ENCODE assay signal across 10 mouse cellular contexts in the genomic region with DNA sequence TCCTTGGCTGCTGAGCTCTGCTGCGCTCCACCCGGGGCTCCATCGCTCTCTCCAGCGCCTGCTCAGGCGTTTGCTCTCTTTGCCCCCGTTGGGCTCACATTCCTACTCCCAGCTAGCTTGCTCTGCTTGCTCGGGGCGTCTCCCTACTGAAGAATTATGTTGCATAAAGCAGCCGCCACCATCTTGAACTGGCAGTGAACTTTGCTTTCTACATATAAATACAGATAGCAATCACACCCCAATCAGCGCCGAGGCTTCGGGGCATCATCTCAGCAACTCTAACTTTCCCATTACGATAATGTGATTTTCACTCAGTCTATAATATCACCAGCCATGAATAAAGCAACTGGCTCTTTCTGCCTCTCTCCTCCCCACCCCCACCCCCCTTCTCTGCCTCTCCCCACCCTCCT. TPM values are rescaled to one million over a fixed set of nuclear protein-coding genes. Genes with fewer than 3 reads are reported as not detected.
DNase-seq lines count a peak whose midpoint lies in the region; ATAC-seq lines count a peak whose summit lies in the region.
"Had no signal": no experiment of that assay in that cellular context is flagged by ENCODE, and none has a peak within 500 bp of the region (broad histone marks: within the 10 kb centered on the region; RNA-seq: fewer than 3 reads in every experiment).

No protein-coding gene starts in this region.

- no peaks in the 10 kb centered on the region; the same call in none of the 2 replicates for H3K27me3 ChIP-seq in hindbrain, embryonic 12.5 days
- 0 out of 2 replicates have a peak, but pooled peaks cover 2% of the 10 kb centered on the region for H3K27me3 ChIP-seq in hindbrain, embryonic 11.5 days (ENCODE audit: control insufficient read depth, insufficient read depth, low read length)
- no peaks in the 10 kb centered on the region for H3K27me3 ChIP-seq in embryonic facial prominence, embryonic 14.5 days (replicated peaks; ENCODE audit: control insufficient read depth, insufficient read depth, low read length)
- H3K27me3 ChIP-seq in limb, embryonic 12.5 days = peaks cover 1% of the 10 kb centered on the region

- H3K9me3 ChIP-seq in hindbrain, embryonic 12.5 days (replicated peaks) = no peaks in the 10 kb centered on the region
- no peaks in the 10 kb centered on the region for H3K9me3 ChIP-seq in hindbrain, embryonic 11.5 days (ENCODE audit: control insufficient read depth, low read length)
- no peaks in the 10 kb centered on the region for H3K9me3 ChIP-seq in embryonic facial prominence, embryonic 14.5 days (ENCODE audit: control insufficient read depth, low read length)
- H3K9me3 ChIP-seq in limb, embryonic 12.5 days = no peaks in the 10 kb centered on the region

- no peaks in the 10 kb centered on the region for H3K36me3 ChIP-seq in hindbrain, embryonic 12.5 days
- H3K36me3 ChIP-seq in hindbrain, embryonic 11.5 days (ENCODE audit: control insufficient read depth, insufficient read depth, low read length) = no peaks in the 10 kb centered on the region
- no peaks in the 10 kb centered on the region for H3K36me3 ChIP-seq in embryonic facial prominence, embryonic 14.5 days (ENCODE audit: control insufficient read depth, insufficient read depth, low read length)
- no peaks in the 10 kb centered on the region for H3K36me3 ChIP-seq in limb, embryonic 12.5 days

- H3K9ac ChIP-seq in hindbrain, embryonic 12.5 days = no peak overlapping the region
- no peak overlapping the region for H3K9ac ChIP-seq in hindbrain, embryonic 11.5 days (ENCODE audit: low read depth, low read length)
- peak overlapping the region; percentile 43; the same call in 1 of the 2 replicates for H3K9ac ChIP-seq in embryonic facial prominence, embryonic 14.5 days (ENCODE audit: low read depth, low read length)
- no peak overlapping the region for H3K9ac ChIP-seq in limb, embryonic 12.5 days (replicated peaks)

- H3K4me2 ChIP-seq in hindbrain, embryonic 12.5 days (replicated peaks) = no peak overlapping the region
- no peak overlapping the region for H3K4me2 ChIP-seq in hindbrain, embryonic 11.5 days (replicated peaks; ENCODE audit: low read depth, low read length)
- peak overlapping the region; percentile 29 for H3K4me2 ChIP-seq in embryonic facial prominence, embryonic 14.5 days (ENCODE audit: low read depth, low read length)
- H3K4me2 ChIP-seq in limb, embryonic 12.5 days = peak overlapping the region; percentile 21

- H3K27ac ChIP-seq in hindbrain, embryonic 12.5 days = peak overlapping the region; percentile 69
- H3K27ac ChIP-seq in hindbrain, embryonic 11.5 days (ENCODE audit: low read depth, low read length) = no peak overlapping the region
- H3K27ac ChIP-seq in embryonic facial prominence, embryonic 14.5 days (replicated peaks; ENCODE audit: low read depth, low read length) = peak overlapping the region; percentile 73
- 0 out of 2 replicates have a peak overlapping the region, but pooled peaks have one; percentile 45 for H3K27ac ChIP-seq in limb, embryonic 12.5 days

- H3K4me3 ChIP-seq in hindbrain, embryonic 12.5 days = no peak overlapping the region
- H3K4me3 ChIP-seq in hindbrain, embryonic 11.5 days (ENCODE audit: low read depth, low read length) = no peak overlapping the region
- no peak overlapping the region for H3K4me3 ChIP-seq in embryonic facial prominence, embryonic 14.5 days (ENCODE audit: low read depth, low read length)
- H3K4me3 ChIP-seq in limb, embryonic 12.5 days (replicated peaks) = no peak overlapping the region

- DNase-seq in hindbrain, embryonic 11.5 days (ENCODE audit: low spot score) = no peak
- DNase-seq in ES-CJ7 (ENCODE audit: low read depth, low spot score) = peak; percentile 82
- DNase-seq in embryonic facial prominence, embryonic 14.5 days (ENCODE audit: low spot score) = peak; percentile 76
- DNase-seq in testis, postnatal 10 days (ENCODE audit: low spot score) = no peak
- no peak for DNase-seq in thymus, postnatal 0 days (ENCODE audit: low spot score)
- no peak for DNase-seq in retina, postnatal 1 day
- DNase-seq: lung, adult 2 months had no signal

- ATAC-seq in hindbrain, embryonic 12.5 days (ENCODE audit: low FRiP score) = 0 out of 2 replicates have a peak, but pooled peaks have one; percentile 32
- no peak for ATAC-seq in hindbrain, embryonic 11.5 days (ENCODE audit: low FRiP score)
- 0 out of 2 replicates have a peak, but pooled peaks have one; percentile 53 for ATAC-seq in embryonic facial prominence, embryonic 14.5 days (ENCODE audit: low read depth)
- ATAC-seq in limb, embryonic 12.5 days (ENCODE audit: insufficient number of reproducible peaks, insufficient read depth, low FRiP score, low TSS enrichment, low read depth) = no peak
- ATAC-seq: CD4-positive, CD25-positive, alpha-beta regulatory T cell, adult 4 months had no signal

- WGBS in hindbrain, embryonic 12.5 days = 29% methylated on average over 13 of the region's 13 CpGs
- WGBS in hindbrain, embryonic 11.5 days = 35% methylated on average over 13 of the region's 13 CpGs
- 20% methylated on average over 13 of the region's 13 CpGs for WGBS in embryonic facial prominence, embryonic 14.5 days
- 39% methylated on average over 13 of the region's 13 CpGs for WGBS in limb, embryonic 12.5 days

- peaks cover 26% of the 10 kb centered on the region for H3K4me1 ChIP-seq in hindbrain, embryonic 12.5 days
- peaks cover 5% of the 10 kb centered on the region; the same call in 1 of the 2 replicates for H3K4me1 ChIP-seq in hindbrain, embryonic 11.5 days (replicated peaks; ENCODE audit: control insufficient read depth, insufficient read depth, low read length)
- peaks cover 11% of the 10 kb centered on the region for H3K4me1 ChIP-seq in embryonic facial prominence, embryonic 14.5 days (ENCODE audit: control insufficient read depth, insufficient read depth, low read length)
- peaks cover 22% of the 10 kb centered on the region for H3K4me1 ChIP-seq in limb, embryonic 12.5 days (replicated peaks)

RNA-seq across cellular contexts. Expression of a gene that starts 46.1 kb away (rescaled TPM):
- 63.0 and 67.1 TPM in 2 replicates for polyA plus RNA-seq in hindbrain, embryonic 12.5 days (2016; fragmentation: Nextera tagmentation; extraction: Ambion mirVana)
- polyA plus RNA-seq in hindbrain, embryonic 11.5 days (2014; fragmentation: Nextera tagmentation; extraction: Ambion mirVana) = 62.9 and 63.3 TPM in 2 replicates
- polyA plus RNA-seq in embryonic facial prominence, embryonic 14.5 days (2014; fragmentation: Nextera tagmentation; extraction: Ambion mirVana) = 44.6 and 45.0 TPM in 2 replicates
- polyA plus RNA-seq in limb, embryonic 12.5 days (2016; fragmentation: Nextera tagmentation; extraction: Ambion mirVana) = 55.7 and 56.9 TPM in 2 replicates
- polyA plus RNA-seq in thymus, postnatal 0 days (2015; fragmentation: Nextera tagmentation; extraction: Ambion mirVana) = 27.2 and 28.5 TPM in 2 replicates

Comparison
In these comparisons a context has a peak if more than half of its experiments do, and no peak if none do; other contexts are left out.
1. ATAC-seq: peak in hindbrain, embryonic 12.5 days (single experiment) and embryonic facial prominence, embryonic 14.5 days (single experiment); none in hindbrain, embryonic 11.5 days (single experiment) and limb, embryonic 12.5 days (single experiment).
2. H3K4me2 ChIP-seq: peak in embryonic facial prominence, embryonic 14.5 days (single experiment) and limb, embryonic 12.5 days (single experiment); none in hindbrain, embryonic 12.5 days (single experiment) and hindbrain, embryonic 11.5 days (single experiment).
3. DNase-seq: peak in ES-CJ7 (single experiment) and embryonic facial prominence, embryonic 14.5 days (single experiment); none in hindbrain, embryonic 11.5 days (single experiment), testis, postnatal 10 days (single experiment), thymus, postnatal 0 days (single experiment) and retina, postnatal 1 day (single experiment).